Mouse (Mus musculus) heart, embryonic 16.5 days (tissue): ENCODE results near the gene Spata46. TPM values are rescaled to one million over a fixed set of nuclear protein-coding genes. Genes with fewer than 3 reads are reported as not detected.

Experiments used
- ATAC-seq: fragments of 200-750 bp; cut with Nextera tagmentation; replicated peaks from 2 replicates; pipeline ENCODE4 v1.8.0; 2017; ENCODE audit warnings: moderate number of reproducible peaks; ENCODE audit not compliant: insufficient read depth, low FRiP score; ENCODE audit errors: extremely low read depth
- H3K27ac ChIP-seq: fragments of 300-500 bp; sonication (generic); 2 replicates; pipeline ENCODE4 v1.5.1; 2014; ENCODE audit warnings: mild to moderate bottlenecking, low read length, control low read depth, moderate library complexity
- H3K27me3 ChIP-seq: fragments of 300-500 bp; sonication (generic); 2 replicates; pipeline ENCODE4 v1.6.1; 2014; ENCODE audit warnings: low read length, mixed read lengths; ENCODE audit not compliant: control insufficient read depth, insufficient read depth
- H3K36me3 ChIP-seq: fragments of 300-500 bp; sonication (generic); 2 replicates; pipeline ENCODE4 v1.6.1; 2014; ENCODE audit not compliant: control insufficient read depth, insufficient read depth
- H3K4me1 ChIP-seq: fragments of 300-500 bp; sonication (generic); 2 replicates; pipeline ENCODE4 v1.6.1; 2014; ENCODE audit warnings: low read length, mixed read lengths; ENCODE audit not compliant: control insufficient read depth, insufficient read depth
- H3K4me2 ChIP-seq: fragments of 300-500 bp; sonication (generic); 2 replicates; pipeline ENCODE4 v1.6.1; 2014; ENCODE audit warnings: low read depth, mild to moderate bottlenecking, control low read depth, low read length
- H3K4me3 ChIP-seq: fragments of 300-500 bp; sonication (generic); 2 replicates; pipeline ENCODE4 v1.5.1; 2014; ENCODE audit warnings: mild to moderate bottlenecking, control low read depth, low read length
- H3K9ac ChIP-seq: fragments of 300-500 bp; sonication (generic); 2 replicates; pipeline ENCODE4 v1.6.1; 2014; ENCODE audit warnings: low read length, control low read depth
- H3K9me3 ChIP-seq: fragments of 300-500 bp; sonication (generic); replicated peaks from 2 replicates; pipeline ENCODE4 v1.6.1; 2016; ENCODE audit warnings: low read length; ENCODE audit not compliant: control insufficient read depth
- WGBS: fragments of 180-500 bp; shearing (Covaris S2); extraction: QIAGEN DNeasy Blood & Tissue Kit; methylation state at CpG from one replicate; pipeline ENCODE4 v1.1.7; 2014; 5-methylcytosine and 5-hydroxymethylcytosine counted together
- polyA plus RNA-seq: library from polyadenylated mRNA; unstranded; fragments of >200 nt; fragmentation: Nextera tagmentation; extraction: Ambion mirVana; gene quantifications from 2 replicates; pipeline ENCODE4 v1.2.1, GENCODE M21; 2015

Spata46 gene
- polyA plus RNA-seq, 1 experiment from 2014 or later, result 1.3 TPM

GRCm38 (mm10) chr1:170323001-170323400 lies 14.4 kb downstream of the Spata46 start:
- no peaks in the 10 kb centered on the region for H3K27me3 ChIP-seq
- H3K36me3 ChIP-seq, result 0 out of 2 replicates have a peak, but pooled peaks cover 3% of the 10 kb centered on the region
- H3K9ac ChIP-seq, result no peak overlapping the region
- ATAC-seq, result no peak
- no peaks in the 10 kb centered on the region for H3K4me1 ChIP-seq
- H3K27ac ChIP-seq, result no peak overlapping the region
- no peak overlapping the region for H3K4me3 ChIP-seq
- H3K4me2 ChIP-seq, result no peak overlapping the region
- WGBS, result 91% methylated on average over 10 of the region's 10 CpGs
- H3K9me3 ChIP-seq, result no peaks in the 10 kb centered on the region

- 75% methylated on average over 1 of the region's 1 CpGs for WGBS
- H3K4me1 ChIP-seq, result no peaks in the 10 kb centered on the region
- no peak for ATAC-seq
- H3K4me2 ChIP-seq, result no peak overlapping the region
- 0 out of 2 replicates have a peak, but pooled peaks cover 3% of the 10 kb centered on the region for H3K36me3 ChIP-seq
- no peaks in the 10 kb centered on the region for H3K9me3 ChIP-seq
- no peaks in the 10 kb centered on the region for H3K27me3 ChIP-seq
- H3K27ac ChIP-seq, result no peak overlapping the region
- no peak overlapping the region for H3K9ac ChIP-seq
- H3K4me3 ChIP-seq, result no peak overlapping the region
Measured at GRCm38 (mm10) chr1:170324312-170324711, 15.7 kb downstream of the Spata46 start.

- H3K4me3 ChIP-seq, result no peak overlapping the region
- no peak for ATAC-seq
- 0 out of 2 replicates have a peak, but pooled peaks cover 3% of the 10 kb centered on the region for H3K36me3 ChIP-seq
- no peak overlapping the region for H3K27ac ChIP-seq
- no peaks in the 10 kb centered on the region for H3K27me3 ChIP-seq
- WGBS, result 81% methylated on average over 4 of the region's 4 CpGs
- no peak overlapping the region for H3K9ac ChIP-seq
- H3K9me3 ChIP-seq, result no peaks in the 10 kb centered on the region
- no peaks in the 10 kb centered on the region for H3K4me1 ChIP-seq
- no peak overlapping the region for H3K4me2 ChIP-seq
Measured at GRCm38 (mm10) chr1:170325277-170325676, 16.7 kb downstream of the Spata46 start.

- Histone ChIP-seq H3K4me1 (no peaks in the 10 kb centered on the region), H3K27ac (no peak overlapping the region), H3K9ac (no peak overlapping the region), H3K36me3 (0 out of 2 replicates have a peak, but pooled peaks cover 3% of the 10 kb centered on the region), H3K4me2 (no peak overlapping the region), H3K4me3 (no peak overlapping the region), H3K9me3 (no peaks in the 10 kb centered on the region), H3K27me3 (no peaks in the 10 kb centered on the region)
- 41% methylated on average over 6 of the region's 6 CpGs for WGBS
- ATAC-seq, result no peak
Measured at GRCm38 (mm10) chr1:170331926-170332325, 23.3 kb downstream of the Spata46 start.

GRCm38 (mm10) chr1:170332775-170333174 lies 24.2 kb downstream of the Spata46 start:
- WGBS, result 75% methylated on average over 4 of the region's 4 CpGs
- H3K27me3 ChIP-seq, result no peaks in the 10 kb centered on the region
- no peaks in the 10 kb centered on the region for H3K9me3 ChIP-seq
- ATAC-seq, result no peak
- no peaks in the 10 kb centered on the region; the same call in 1 of the 2 replicates for H3K36me3 ChIP-seq
- H3K9ac ChIP-seq, result no peak overlapping the region
- no peak overlapping the region for H3K4me2 ChIP-seq
- no peaks in the 10 kb centered on the region for H3K4me1 ChIP-seq
- H3K27ac ChIP-seq, result no peak overlapping the region
- no peak overlapping the region for H3K4me3 ChIP-seq

GRCm38 (mm10) chr1:170339943-170340342 lies 31.3 kb downstream of the Spata46 start:
- Histone ChIP-seq H3K4me1 (no peaks in the 10 kb centered on the region; the same call in 1 of the 2 replicates), H3K36me3 (peaks cover 3% of the 10 kb centered on the region), H3K9me3 (no peaks in the 10 kb centered on the region), H3K27me3 (no peaks in the 10 kb centered on the region), H3K27ac (no peak overlapping the region), H3K4me2 (no peak overlapping the region), H3K4me3 (no peak overlapping the region), H3K9ac (no peak overlapping the region)
- WGBS, result 79% methylated on average over 3 of the region's 3 CpGs
- no peak for ATAC-seq

GRCm38 (mm10) chr1:170343081-170343480 lies 34.5 kb downstream of the Spata46 start:
- Histone ChIP-seq H3K9me3 (no peaks in the 10 kb centered on the region), H3K27me3 (no peaks in the 10 kb centered on the region), H3K36me3 (no peaks in the 10 kb centered on the region; the same call in 1 of the 2 replicates), H3K4me3 (no peak overlapping the region), H3K4me2 (no peak overlapping the region), H3K27ac (no peak overlapping the region), H3K9ac (no peak overlapping the region), H3K4me1 (no peaks in the 10 kb centered on the region; the same call in 1 of the 2 replicates)
- 58% methylated on average over 8 of the region's 8 CpGs for WGBS
- ATAC-seq, result no peak

- Histone ChIP-seq H3K9ac (no peak overlapping the region), H3K4me3 (no peak overlapping the region), H3K9me3 (no peaks in the 10 kb centered on the region), H3K27me3 (no peaks in the 10 kb centered on the region), H3K36me3 (no peaks in the 10 kb centered on the region), H3K4me1 (no peaks in the 10 kb centered on the region; the same call in 1 of the 2 replicates), H3K27ac (no peak overlapping the region), H3K4me2 (no peak overlapping the region)
- ATAC-seq, result no peak
- whole genome bisulfite sequencing, result 95% methylated on average over 4 of the region's 4 CpGs
Measured at GRCm38 (mm10) chr1:170343906-170344305, 35.3 kb downstream of the Spata46 start.

GRCm38 (mm10) chr1:170346266-170346665 lies 37.7 kb downstream of the Spata46 start:
- peak; percentile 45; the same call in 1 of the 2 replicates for ATAC-seq
- 64% methylated on average over 3 of the region's 3 CpGs for WGBS

More at GRCm38 (mm10) chr1:170346266-170346665, 37.7 kb downstream of the Spata46 start:
- Histone ChIP-seq H3K4me1 (no peaks in the 10 kb centered on the region; the same call in 1 of the 2 replicates), H3K4me2 (no peak overlapping the region), H3K4me3 (no peak overlapping the region), H3K9ac (no peak overlapping the region), H3K36me3 (no peaks in the 10 kb centered on the region), H3K27me3 (no peaks in the 10 kb centered on the region), H3K27ac (0 out of 2 replicates have a peak overlapping the region, but pooled peaks have one; percentile 2), H3K9me3 (no peaks in the 10 kb centered on the region)
